Mouse (Mus musculus) left cerebral cortex, postnatal 36 days (tissue): ENCODE measurements around the gene Rap1gap2. TPM values are rescaled to one million over a fixed set of nuclear protein-coding genes. Genes with fewer than 3 reads are reported as not detected.
A peak's percentile ranks its signal among the peaks of the same experiment; 100 is the strongest.

Experiments used
- DNase-seq, 2 experiments: peaks; one replicate each; pipeline ENCODE4 v3.0.0; 2021 to 2022; ENCODE audit warnings: low spot score in 2 of 2, mixed read lengths in 1 of 2
- intact Hi-C: fragments of 180-260 bp; cut with DNase I; formaldehyde crosslinking; loops from one replicate; pipeline ENCODE4 v1.15.1; 2025
- total RNA-seq, 2 experiments: library from RNA; stranded (reverse); gene quantifications; 2 replicates each; pipeline ENCODE4 v1.2.3; 2021

Gene Rap1gap2
- total RNA-seq, 2 experiments from 2014 or later: 179 to 210 TPM

DNA sequence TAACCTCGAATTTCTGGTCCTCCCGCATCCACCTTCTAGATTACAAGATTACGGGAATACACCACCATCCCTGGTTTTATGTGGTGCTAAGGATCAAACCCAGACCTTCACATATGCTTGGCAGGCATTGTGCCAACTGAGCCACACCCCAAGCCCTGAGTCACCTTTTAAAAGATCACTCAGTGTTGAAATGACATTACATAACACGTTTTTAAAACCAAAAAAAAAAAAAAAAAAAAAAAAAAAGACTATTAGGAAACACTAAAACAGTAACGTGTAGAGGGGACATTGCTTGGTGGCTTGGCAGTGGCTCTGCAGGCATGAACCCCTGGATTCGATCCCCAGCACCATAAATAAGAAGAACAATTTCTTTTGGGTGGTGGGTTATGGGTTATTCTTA, 59.1 kb downstream of the Rap1gap2 start:
- no peak for DNase-seq
- intact Hi-C loops: loop anchor here (5.0 kb wide), 1 partner anchor 36 kb away; no protein-coding TSS in a partner anchor

GRCm38 (mm10) chr11:74550615-74551102, 60.1 kb downstream of the Rap1gap2 start:
- intact Hi-C loops: loop anchor here (5.0 kb wide), 1 partner anchor 37 kb away; no protein-coding TSS in a partner anchor
- no peak for DNase-seq

GRCm38 (mm10) chr11:74548781-74549382, 61.8 kb downstream of the Rap1gap2 start:
- DNase-seq: no peak
- intact Hi-C loops: loop anchor here (5.0 kb wide), 1 partner anchor 172 kb away; no protein-coding TSS in a partner anchor

GRCm38 (mm10) chr11:74546933-74547694, 63.6 kb downstream of the Rap1gap2 start:
- intact Hi-C loops: loop anchor here (5.0 kb wide), 1 partner anchor 170 kb away; no protein-coding TSS in a partner anchor
- peak; percentile 57 to 61 for DNase-seq

GRCm38 (mm10) chr11:74546165-74546564, 64.5 kb downstream of the Rap1gap2 start:
- intact Hi-C loops: loop anchor here (5.0 kb wide), 1 partner anchor 169 kb away; no protein-coding TSS in a partner anchor
- no peak for DNase-seq

DNA sequence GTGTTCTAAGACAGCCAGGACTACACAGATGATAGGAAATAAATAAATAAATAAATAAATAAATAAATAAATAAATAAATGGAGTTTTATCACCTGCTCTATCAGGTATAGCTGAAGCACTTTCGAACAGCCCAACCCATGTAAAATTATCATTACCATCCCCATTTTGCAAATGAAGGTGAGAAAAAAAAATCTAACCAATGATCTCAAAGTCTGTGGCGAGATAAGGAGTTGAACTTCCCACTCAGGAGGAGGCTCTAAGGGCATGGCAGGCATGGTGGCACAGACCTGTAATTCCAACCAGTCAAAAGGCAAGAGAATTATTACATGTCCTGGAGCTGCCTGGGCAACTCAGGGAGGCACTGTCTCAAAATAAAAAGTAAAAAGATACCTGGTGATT, 65.2 kb downstream of the Rap1gap2 start:
- intact Hi-C loops: loop anchor here (5.0 kb wide), 1 partner anchor 168 kb away; no protein-coding TSS in a partner anchor
- no peak for DNase-seq

- DNase-seq: no peak
- intact Hi-C loops: no loop called here
Observed at GRCm38 (mm10) chr11:74537352-74537751, 73.4 kb downstream of the Rap1gap2 start.

- intact Hi-C loops: no loop called here
- DNase-seq: no peak
Observed at GRCm38 (mm10) chr11:74536140-74536842, 74.4 kb downstream of the Rap1gap2 start.

DNA sequence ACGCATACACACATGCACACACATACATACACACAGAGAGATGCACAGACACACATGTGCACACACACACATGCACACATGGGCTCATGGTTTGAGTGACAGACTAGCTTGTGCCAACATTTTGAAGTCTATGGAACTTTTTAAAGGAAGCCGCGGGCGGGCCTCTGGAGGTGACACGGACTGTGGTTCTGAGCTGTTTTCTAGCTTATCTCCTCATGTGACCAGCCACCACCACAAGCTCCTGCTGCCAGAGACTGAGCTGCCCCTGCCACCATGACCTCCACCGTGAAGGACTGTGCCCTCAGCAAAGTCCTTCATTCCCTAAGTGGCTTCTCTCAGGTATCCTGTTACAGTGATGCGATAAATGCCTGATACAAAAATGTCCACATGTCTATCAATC, 76.3 kb downstream of the Rap1gap2 start:
- DNase-seq: no peak
- intact Hi-C loops: no loop called here

DNA sequence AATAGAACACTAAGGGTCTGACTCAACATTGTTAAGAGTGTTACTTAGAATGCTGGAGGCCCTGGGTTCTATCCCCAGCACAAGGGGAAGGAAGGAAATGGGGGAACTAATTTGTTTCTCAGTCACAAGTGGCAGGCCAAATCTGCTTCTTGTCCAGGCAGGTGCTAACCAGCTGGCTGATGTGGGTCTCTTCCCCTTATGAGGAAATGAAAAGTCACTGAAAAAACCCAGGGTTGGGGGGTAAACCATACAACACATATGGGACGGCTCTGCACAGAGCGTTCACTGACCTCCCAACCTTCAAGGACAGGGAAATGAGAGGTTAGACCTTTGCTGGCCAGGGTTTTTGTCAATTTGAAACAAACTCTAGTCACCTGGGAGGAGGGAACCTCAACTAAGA, 77.7 kb downstream of the Rap1gap2 start:
- intact Hi-C loops: no loop called here

DNA sequence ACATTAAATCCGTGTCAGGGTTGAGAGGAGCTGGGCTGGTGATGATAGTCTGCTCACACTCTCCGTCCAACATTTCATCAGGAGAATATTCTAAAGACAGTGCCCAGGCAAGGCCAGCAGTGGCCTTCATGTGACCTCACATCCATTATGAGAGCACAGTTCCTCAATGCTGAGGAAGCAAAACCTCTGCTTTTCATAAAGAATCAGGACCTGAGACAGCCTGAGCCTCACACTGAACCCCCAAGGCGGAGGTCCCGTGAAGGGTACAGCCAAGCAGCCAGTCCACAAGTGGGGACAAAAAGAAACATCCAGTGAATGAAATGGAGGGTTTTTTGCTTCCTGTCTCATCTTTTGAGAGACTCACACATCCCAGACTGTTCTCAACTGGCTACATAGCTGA, 78.3 kb downstream of the Rap1gap2 start:
- intact Hi-C loops: no loop called here

More for the DNA sequence above, 77.7 kb downstream of the Rap1gap2 start:
- no peak for DNase-seq

DNA sequence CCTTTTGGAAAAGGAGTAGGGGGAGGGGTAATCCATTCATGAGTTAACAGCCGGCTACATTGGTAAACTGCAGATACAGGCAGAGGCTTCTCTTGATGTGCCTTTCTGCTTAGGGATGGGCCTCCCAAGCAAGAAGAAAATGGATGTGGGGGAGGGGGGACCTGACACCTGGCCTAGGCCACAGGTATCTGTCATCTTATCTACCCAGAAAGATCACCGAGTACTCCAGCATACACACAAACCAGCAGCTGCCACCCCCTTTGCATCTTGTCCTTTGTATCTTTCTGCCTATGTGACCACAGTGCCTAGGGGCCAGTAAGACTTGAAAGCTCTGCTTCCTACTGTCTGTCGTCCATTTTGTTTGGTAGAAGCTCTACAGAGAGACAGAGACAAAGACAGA, 79.0 kb downstream of the Rap1gap2 start:
- intact Hi-C loops: no loop called here
- no peak for DNase-seq

More for the DNA sequence above, 78.3 kb downstream of the Rap1gap2 start:
- DNase-seq: no peak

DNA sequence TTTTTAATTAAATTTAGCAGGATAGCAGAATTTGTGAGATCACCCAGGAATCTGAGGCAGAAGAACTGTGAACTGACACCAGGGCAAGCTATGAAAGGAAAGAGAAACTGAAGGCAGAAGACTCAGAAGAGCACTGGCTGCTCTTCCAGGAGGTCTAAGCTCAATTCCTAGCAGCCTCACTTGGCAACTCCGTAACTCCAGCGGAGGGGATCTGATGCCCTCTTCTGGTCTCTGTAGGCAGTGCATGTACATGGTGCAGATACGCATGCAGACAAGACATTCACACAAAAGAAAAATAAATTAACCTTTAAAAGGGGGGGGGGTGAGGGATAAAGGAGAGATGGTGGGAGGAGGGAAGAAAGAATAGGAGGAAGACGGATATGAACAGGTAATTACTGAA, 80.9 kb downstream of the Rap1gap2 start:
- no peak for DNase-seq
- intact Hi-C loops: loop anchor here (10.0 kb wide), 2 partner anchors 75 to 125 kb away; no protein-coding TSS in a partner anchor

- intact Hi-C loops: loop anchor here (2.0 to 10.0 kb wide), 3 partner anchors 73 to 149 kb away; no protein-coding TSS in a partner anchor
- peak in 1 of 2 experiments; percentile 30 for DNase-seq
Observed at GRCm38 (mm10) chr11:74527555-74527954, 83.2 kb downstream of the Rap1gap2 start.

DNA sequence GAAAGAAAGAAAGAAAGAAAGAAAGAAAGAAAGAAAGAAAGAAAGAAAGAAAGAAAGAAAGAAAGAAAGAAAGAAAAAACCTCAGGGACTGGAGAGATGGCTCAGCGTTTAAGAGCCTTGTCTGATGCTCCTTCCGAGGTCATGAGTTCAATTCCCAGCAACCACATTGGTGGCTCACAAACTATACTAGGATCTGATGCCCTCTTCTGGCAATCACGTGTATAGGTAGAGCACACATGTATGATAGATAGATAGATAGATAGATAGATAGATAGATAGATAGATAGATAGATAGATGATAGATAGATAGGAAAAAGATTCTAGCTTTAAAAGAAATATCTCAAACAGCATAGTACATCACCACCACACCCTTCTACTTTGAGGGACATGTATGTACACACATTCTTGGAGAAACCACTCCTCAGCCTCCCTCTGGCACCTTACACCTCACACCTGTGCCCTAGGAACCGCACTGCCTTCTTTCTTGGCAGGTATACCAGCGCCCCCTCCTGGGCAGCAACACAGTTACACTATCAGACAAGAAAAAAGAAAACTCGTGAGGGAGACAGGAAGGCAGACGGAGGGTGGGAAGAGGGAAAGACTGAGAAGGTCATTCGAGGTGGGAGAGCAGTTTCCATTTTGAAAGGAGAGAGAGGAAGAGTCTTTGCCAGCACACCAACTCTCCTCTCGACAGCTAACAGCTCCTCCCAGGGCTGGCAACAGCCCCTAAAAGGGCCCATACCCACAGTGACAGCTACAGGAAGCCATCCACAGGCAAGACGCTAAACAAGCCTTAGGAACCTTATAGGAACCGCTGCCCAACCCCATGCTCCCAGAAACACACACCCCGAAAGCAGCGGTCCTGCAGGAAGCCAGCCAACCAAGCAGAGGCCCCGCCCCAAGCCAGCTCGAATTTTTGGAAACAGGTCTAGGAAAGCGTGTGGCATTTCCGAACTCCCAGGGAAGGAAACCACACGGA, 84.2 kb downstream of the Rap1gap2 start:
- intact Hi-C loops: loop anchor here (2.0 to 10.0 kb wide), 3 partner anchors 72 to 148 kb away; no protein-coding TSS in a partner anchor
- DNase-seq: peak; percentile 39 to 59

DNA sequence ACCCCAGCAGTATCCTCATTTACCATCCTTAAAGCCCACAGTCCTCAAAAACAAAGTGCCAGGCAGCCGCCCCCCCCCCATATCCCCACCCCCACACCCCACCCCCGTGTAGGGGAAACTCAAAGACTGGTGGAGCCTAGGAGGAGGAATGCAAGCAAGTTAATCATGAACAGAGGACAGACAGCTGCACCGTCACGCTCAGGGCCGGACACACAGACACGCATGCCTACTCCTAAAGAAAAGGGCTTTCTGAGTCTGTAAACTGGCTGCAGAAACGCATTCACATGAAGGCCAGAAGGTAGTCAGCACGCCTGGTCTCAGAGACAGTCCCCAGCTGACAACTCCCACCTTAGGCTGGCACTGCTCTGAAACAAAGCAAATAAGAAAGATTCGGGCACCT, 85.1 kb downstream of the Rap1gap2 start:
- intact Hi-C loops: loop anchor here (2.0 to 10.0 kb wide), 3 partner anchors 71 to 147 kb away; no protein-coding TSS in a partner anchor
- no peak for DNase-seq

DNA sequence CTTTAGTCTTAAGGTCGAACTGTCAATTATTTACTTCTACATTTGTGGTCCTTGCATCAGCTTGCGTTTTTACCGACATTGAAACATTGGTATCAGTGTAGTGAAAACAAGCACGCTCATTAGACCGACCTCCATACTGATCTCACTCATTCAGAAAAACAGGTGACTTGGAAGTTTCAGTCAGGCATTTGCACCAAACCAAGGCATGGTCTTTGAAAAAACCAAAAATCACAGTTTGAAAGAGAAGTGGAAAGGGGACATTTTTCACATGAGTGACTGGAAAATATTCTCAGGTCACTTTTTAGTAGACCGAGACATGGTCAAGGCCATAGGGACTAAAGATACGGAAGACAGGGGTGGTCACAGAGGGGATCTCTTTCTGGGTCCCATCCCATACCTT, 85.5 kb downstream of the Rap1gap2 start:
- intact Hi-C loops: loop anchor here (10.0 kb wide), 2 partner anchors 70 to 120 kb away; no protein-coding TSS in a partner anchor
- DNase-seq: no peak
